In the genomic region with DNA sequence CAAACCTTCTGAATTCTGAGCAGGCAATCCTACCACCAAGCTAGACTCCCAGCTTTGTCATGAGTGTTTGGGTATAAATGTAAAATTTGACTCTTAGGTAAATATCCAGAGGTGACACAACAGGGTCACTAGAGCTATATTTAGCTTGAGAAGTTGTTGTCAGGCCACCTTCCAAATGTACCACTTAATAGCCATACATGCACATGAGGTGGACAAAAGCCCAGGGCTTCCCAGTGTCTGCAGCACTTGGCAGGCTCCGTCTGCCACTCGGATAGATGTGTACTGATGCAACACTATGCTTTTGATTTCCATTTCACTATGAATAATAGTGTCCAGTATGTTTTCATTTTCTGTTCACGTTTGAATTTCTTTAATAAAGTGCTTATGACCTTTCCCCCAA, we compare ENCODE assay signal across 21 mouse cellular contexts. TPM values are rescaled to one million over a fixed set of nuclear protein-coding genes. Genes with fewer than 3 reads are reported as not detected.
"Had no signal": no experiment of that assay in that cellular context is flagged by ENCODE, and none has a peak within 500 bp of the region (broad histone marks: within the 10 kb centered on the region; RNA-seq: fewer than 3 reads in every experiment).

No protein-coding gene starts in this region.

- H3K27ac ChIP-seq: layer of hippocampus, adult 2 months; limb, embryonic 13.5 days; liver, embryonic 14.5 days; midbrain, embryonic 10.5 days; neural tube, embryonic 15.5 days had no signal

- ATAC-seq: lung, postnatal 0 days had no signal

- H3K4me3 ChIP-seq: layer of hippocampus, adult 2 months; limb, embryonic 13.5 days; midbrain, embryonic 10.5 days; myocyte; neural tube, embryonic 15.5 days had no signal

- DNase-seq: kidney, postnatal 10 days; kidney, postnatal 4 days; left cerebral cortex, postnatal 4 days; lung, adult 18-20 months; lung, postnatal 36 days; midbrain, embryonic 14.5 days; right cerebral cortex, adult 18-20 months; right cerebral cortex, postnatal 25 days; thymus, adult 18-20 months; thymus, postnatal 14 days had no signal

- H3K36me3 ChIP-seq: limb, embryonic 13.5 days; midbrain, embryonic 10.5 days; neural tube, embryonic 15.5 days had no signal

- H3K9me3 ChIP-seq: limb, embryonic 13.5 days; midbrain, embryonic 10.5 days; neural tube, embryonic 15.5 days had no signal

- H3K4me2 ChIP-seq: limb, embryonic 13.5 days; neural tube, embryonic 15.5 days had no signal

- H3K4me1 ChIP-seq: limb, embryonic 13.5 days; midbrain, embryonic 10.5 days; neural tube, embryonic 15.5 days had no signal

- H3K9ac ChIP-seq: limb, embryonic 13.5 days; liver, embryonic 14.5 days; neural tube, embryonic 15.5 days had no signal

- H3K27me3 ChIP-seq: neural tube, embryonic 15.5 days had no signal

RNA-seq across cellular contexts. Expression of a gene that starts 23.6 kb away (rescaled TPM):
- total RNA-seq: megakaryocyte, adult 5-6 weeks had no signal
- polyA plus RNA-seq: limb, embryonic 13.5 days; liver, embryonic 14.5 days; midbrain, embryonic 10.5 days; midbrain, embryonic 14.5 days; myocyte had no signal

RNA-seq across cellular contexts. Expression of a gene that starts 52.1 kb away (rescaled TPM):
- total RNA-seq: left cerebral cortex, adult 18-20 months; left cerebral cortex, postnatal 10 days; liver, adult 2 months; megakaryocyte, adult 5-6 weeks had no signal
- polyA plus RNA-seq: myocyte had no signal
